Mouse (Mus musculus): Measurements from ENCODE around the gene Flot1. TPM values are rescaled to one million over a fixed set of nuclear protein-coding genes. Genes with fewer than 3 reads are reported as not detected.

The Flot1 gene
- polyA plus RNA-seq, 1 experiment from 2014 or later, result 41.0 TPM

DNA sequence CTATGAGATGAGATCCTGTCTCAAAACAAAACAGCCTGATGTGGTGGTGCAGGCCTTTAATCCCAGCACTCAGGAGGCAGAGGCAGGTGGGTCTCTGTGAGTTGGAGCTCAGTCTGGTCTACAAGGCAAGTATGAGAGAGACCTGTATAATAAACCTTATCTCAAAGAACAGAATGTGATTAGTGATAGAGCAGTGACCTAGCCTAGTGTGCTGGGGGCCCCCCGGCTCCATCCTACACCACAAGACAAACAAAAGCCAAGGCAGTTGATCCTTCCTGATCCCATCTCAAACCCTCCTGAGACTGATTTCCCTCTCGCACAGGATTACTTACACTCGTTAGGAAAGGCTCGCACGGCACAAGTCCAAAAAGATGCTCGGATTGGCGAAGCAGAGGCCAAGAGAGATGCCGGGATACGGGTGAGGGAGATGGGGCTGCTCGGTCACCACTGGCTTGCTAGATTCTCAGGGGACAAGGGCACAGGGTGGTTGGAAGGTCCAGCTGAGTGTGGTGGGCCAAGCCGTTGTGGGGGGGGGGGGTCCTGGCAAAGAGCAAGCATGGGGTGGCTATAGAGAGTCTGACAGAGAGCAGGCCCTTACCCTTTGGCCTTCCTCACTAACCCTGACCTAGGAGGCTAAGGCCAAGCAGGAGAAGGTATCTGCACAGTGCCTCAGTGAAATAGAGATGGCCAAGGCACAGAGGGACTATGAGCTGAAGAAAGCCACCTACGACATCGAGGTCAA, 2.2 kb downstream of the Flot1 start:
- no peak overlapping the region for H3K4me3 ChIP-seq (ENCODE audit: low read depth, low read length)
- no peak for ATAC-seq (ENCODE audit: low FRiP score, low TSS enrichment)
- no peak for TF ChIP-seq CTCF (IDR thresholded peaks at IDR 0.05; ENCODE audit: low read depth)
- no peak for TF ChIP-seq EP300 (optimal IDR thresholded peaks at IDR 0.05)
- H3K9ac ChIP-seq (ENCODE audit: low read length), result no peak overlapping the region
- H3K9me3 ChIP-seq (ENCODE audit: control insufficient read depth, low read length), result no peaks in the 10 kb centered on the region
- DNase-seq (ENCODE audit: low spot score), result no peak
- no peak overlapping the region for H3K27ac ChIP-seq (replicated peaks)
- H3K36me3 ChIP-seq (ENCODE audit: control insufficient read depth, insufficient read depth, low read length), result peaks cover 7% of the 10 kb centered on the region; the same call in 1 of the 2 replicates
- H3K4me2 ChIP-seq (replicated peaks; ENCODE audit: low read depth), result no peak overlapping the region
- 85% methylated on average over 13 of the region's 13 CpGs for WGBS
- no peaks in the 10 kb centered on the region; the same call in 1 of the 2 replicates for H3K4me1 ChIP-seq (replicated peaks; ENCODE audit: control insufficient read depth, insufficient read depth)
- no peaks in the 10 kb centered on the region for H3K27me3 ChIP-seq (ENCODE audit: control insufficient read depth, insufficient read depth, low read length)

DNA sequence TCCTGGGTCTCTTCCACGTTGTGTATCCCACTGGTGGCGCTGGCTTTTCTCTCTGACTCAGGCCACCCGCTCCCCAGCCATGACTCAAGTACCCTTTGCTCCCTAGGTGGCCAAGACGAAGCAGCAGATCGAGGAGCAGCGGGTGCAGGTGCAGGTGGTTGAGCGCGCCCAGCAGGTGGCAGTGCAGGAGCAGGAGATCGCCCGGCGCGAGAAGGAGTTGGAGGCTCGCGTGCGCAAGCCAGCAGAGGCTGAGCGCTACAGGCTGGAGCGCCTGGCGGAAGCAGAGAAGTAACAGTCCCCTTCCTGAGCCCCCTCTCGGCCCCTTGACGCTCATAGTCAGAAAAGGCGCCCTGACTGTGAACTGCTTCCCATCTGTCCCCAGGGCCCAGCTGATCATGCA, 6.7 kb downstream of the Flot1 start:
- H3K27ac ChIP-seq (replicated peaks), result peak overlapping the region; percentile 49; the same call in 1 of the 2 replicates
- peak overlapping the region; percentile 37 for H3K4me2 ChIP-seq (replicated peaks; ENCODE audit: low read depth)
- 3% methylated on average over 21 of the region's 21 CpGs for WGBS
- no peak overlapping the region for H3K9ac ChIP-seq (ENCODE audit: low read length)
- TF ChIP-seq EP300 (optimal IDR thresholded peaks at IDR 0.05), result no peak
- TF ChIP-seq CTCF (IDR thresholded peaks at IDR 0.05; ENCODE audit: low read depth), result peak; percentile 95
- no peaks in the 10 kb centered on the region for H3K27me3 ChIP-seq (ENCODE audit: control insufficient read depth, insufficient read depth, low read length)
- ATAC-seq (ENCODE audit: low FRiP score, low TSS enrichment), result peak; percentile 89
- H3K36me3 ChIP-seq (ENCODE audit: control insufficient read depth, insufficient read depth, low read length), result peaks cover 14% of the 10 kb centered on the region
- H3K9me3 ChIP-seq (ENCODE audit: control insufficient read depth, low read length), result no peaks in the 10 kb centered on the region
- peak; percentile 92 for DNase-seq (ENCODE audit: low spot score)
- no peak overlapping the region for H3K4me3 ChIP-seq (ENCODE audit: low read depth, low read length)
- no peaks in the 10 kb centered on the region for H3K4me1 ChIP-seq (replicated peaks; ENCODE audit: control insufficient read depth, insufficient read depth)

DNA sequence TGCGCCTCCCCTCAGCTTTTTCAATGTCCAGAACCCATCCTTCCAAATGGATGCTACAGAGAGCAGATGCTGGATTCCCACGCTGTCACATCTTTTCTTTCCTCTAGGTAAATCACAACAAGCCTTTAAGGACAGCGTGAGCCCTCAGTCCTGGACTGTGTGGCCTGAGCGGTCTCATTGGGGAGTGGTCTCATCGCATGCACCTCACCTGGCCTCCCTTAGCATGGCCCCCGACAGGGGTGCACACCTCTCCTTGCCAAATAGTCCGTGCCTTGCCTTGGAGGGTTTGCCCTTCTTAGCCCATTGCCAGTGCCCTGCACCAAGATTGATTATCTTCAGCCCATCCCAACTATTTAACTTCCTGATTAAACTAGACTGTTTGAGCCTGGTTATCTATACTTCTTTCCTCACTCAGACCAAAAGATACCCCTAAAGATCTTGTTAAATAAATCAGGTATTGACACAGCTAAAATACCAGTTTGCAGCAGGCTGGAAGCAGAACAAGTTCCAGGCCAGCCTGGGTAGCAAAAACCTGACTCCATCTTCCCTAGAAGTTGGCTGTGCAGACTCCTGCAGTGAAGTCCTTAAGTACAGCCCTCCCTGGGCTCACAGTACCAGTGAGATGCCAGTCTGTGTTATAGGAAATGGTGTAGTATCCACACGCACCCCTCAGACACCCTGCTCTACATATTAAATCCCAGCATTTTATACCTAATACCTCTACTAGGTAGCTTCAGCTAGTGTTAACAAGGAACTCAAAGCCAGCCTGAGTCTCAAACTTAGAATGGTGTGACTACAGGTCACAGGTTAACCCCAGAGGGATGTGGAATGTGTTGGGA, 9.6 kb downstream of the Flot1 start:
- TF ChIP-seq EP300 (optimal IDR thresholded peaks at IDR 0.05), result no peak
- no peak for TF ChIP-seq CTCF (IDR thresholded peaks at IDR 0.05; ENCODE audit: low read depth)
- peaks cover 18% of the 10 kb centered on the region for H3K36me3 ChIP-seq (ENCODE audit: control insufficient read depth, insufficient read depth, low read length)
- no peak overlapping the region for H3K27ac ChIP-seq (replicated peaks)
- no peak overlapping the region for H3K4me2 ChIP-seq (replicated peaks; ENCODE audit: low read depth)
- 55% methylated on average over 8 of the region's 8 CpGs for WGBS
- no peak overlapping the region for H3K9ac ChIP-seq (ENCODE audit: low read length)
- H3K27me3 ChIP-seq (ENCODE audit: control insufficient read depth, insufficient read depth, low read length), result no peaks in the 10 kb centered on the region
- H3K4me3 ChIP-seq (ENCODE audit: low read depth, low read length), result no peak overlapping the region
- no peak for ATAC-seq (ENCODE audit: low FRiP score, low TSS enrichment)
- H3K9me3 ChIP-seq (ENCODE audit: control insufficient read depth, low read length), result no peaks in the 10 kb centered on the region
- no peak for DNase-seq (ENCODE audit: low spot score)
- 0 out of 2 replicates have a peak, but pooled peaks cover 5% of the 10 kb centered on the region for H3K4me1 ChIP-seq (replicated peaks; ENCODE audit: control insufficient read depth, insufficient read depth)

- Histone ChIP-seq H3K27ac (replicated peaks) (no peak overlapping the region), H3K9ac (ENCODE audit: low read length) (no peak overlapping the region), H3K36me3 (ENCODE audit: control insufficient read depth, insufficient read depth, low read length) (peaks cover 18% of the 10 kb centered on the region), H3K9me3 (ENCODE audit: control insufficient read depth, low read length) (no peaks in the 10 kb centered on the region), H3K4me1 (replicated peaks; ENCODE audit: control insufficient read depth, insufficient read depth) (0 out of 2 replicates have a peak, but pooled peaks cover 5% of the 10 kb centered on the region), H3K27me3 (ENCODE audit: control insufficient read depth, insufficient read depth, low read length) (no peaks in the 10 kb centered on the region), H3K4me3 (ENCODE audit: low read depth, low read length) (no peak overlapping the region), H3K4me2 (replicated peaks; ENCODE audit: low read depth) (no peak overlapping the region)
- DNase-seq (ENCODE audit: low spot score) (no peak), ATAC-seq (ENCODE audit: low FRiP score, low TSS enrichment) (no peak)
- 19% methylated on average over 5 of the region's 5 CpGs for WGBS
- no peak for TF ChIP-seq CTCF (IDR thresholded peaks at IDR 0.05; ENCODE audit: low read depth)
- TF ChIP-seq EP300 (optimal IDR thresholded peaks at IDR 0.05), result no peak
Observed at GRCm38 (mm10) chr17:35833239-35833751, 10.3 kb downstream of the Flot1 start.

DNA sequence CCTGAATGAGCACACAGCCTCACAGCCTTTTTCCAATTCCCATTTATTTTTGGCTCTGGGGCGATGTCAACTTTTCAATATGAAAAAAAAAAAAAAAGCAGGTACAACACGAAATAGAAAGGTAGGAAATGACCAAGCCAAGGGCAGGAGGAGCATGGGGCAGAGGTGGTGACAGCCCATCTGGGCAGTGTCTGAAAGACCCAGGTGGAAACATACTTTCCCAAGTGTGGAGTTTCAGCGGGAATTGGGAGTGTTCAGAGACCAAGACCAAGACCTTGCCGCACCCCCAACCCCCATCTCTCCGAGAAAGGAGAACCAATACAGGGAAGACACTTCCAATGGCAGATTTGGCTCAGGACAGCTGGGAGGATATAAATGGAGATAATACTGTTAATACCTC, 10.9 kb downstream of the Flot1 start:
- Histone ChIP-seq H3K27me3 (ENCODE audit: control insufficient read depth, insufficient read depth, low read length) (no peaks in the 10 kb centered on the region), H3K9ac (ENCODE audit: low read length) (no peak overlapping the region), H3K36me3 (ENCODE audit: control insufficient read depth, insufficient read depth, low read length) (peaks cover 18% of the 10 kb centered on the region), H3K4me3 (ENCODE audit: low read depth, low read length) (no peak overlapping the region), H3K4me2 (replicated peaks; ENCODE audit: low read depth) (no peak overlapping the region), H3K27ac (replicated peaks) (no peak overlapping the region), H3K9me3 (ENCODE audit: control insufficient read depth, low read length) (no peaks in the 10 kb centered on the region), H3K4me1 (replicated peaks; ENCODE audit: control insufficient read depth, insufficient read depth) (0 out of 2 replicates have a peak, but pooled peaks cover 5% of the 10 kb centered on the region)
- no peak for ATAC-seq (ENCODE audit: low FRiP score, low TSS enrichment)
- no peak for TF ChIP-seq CTCF (IDR thresholded peaks at IDR 0.05; ENCODE audit: low read depth)
- WGBS, result 48% methylated on average over 5 of the region's 5 CpGs
- DNase-seq (ENCODE audit: low spot score), result no peak

Measured in stomach, postnatal 0 days (tissue).